Mouse (Mus musculus): Measurements from ENCODE around the gene Cluap1. TPM values are rescaled to one million over a fixed set of nuclear protein-coding genes. Genes with fewer than 3 reads are reported as not detected.

Cluap1 gene
- total and polyA plus RNA-seq, 3 experiments: 4.9 to 10.9 (median 9.7) TPM

GRCm38 (mm10) chr16:3923966-3924365 lies 15.4 kb downstream of the Cluap1 start:
- Histone ChIP-seq H3K36me3 (ENCODE audit: control insufficient read depth, insufficient read depth, low read length) (no peaks in the 10 kb centered on the region), H3K27ac (no peak overlapping the region), H3K27me3 (ENCODE audit: control insufficient read depth, insufficient read depth, low read length) (no peaks in the 10 kb centered on the region), H3K4me1 (ENCODE audit: control insufficient read depth, insufficient read depth, low read length) (no peaks in the 10 kb centered on the region), H3K9ac (ENCODE audit: low read depth, low read length) (no peak overlapping the region), H3K4me3 (no peak overlapping the region), H3K79me2 (replicated peaks; ENCODE audit: control insufficient read depth, insufficient read depth, low read length) (no peaks in the 10 kb centered on the region)
- TF ChIP-seq EP300 (IDR thresholded peaks at IDR 0.05; ENCODE audit: insufficient read depth, low read depth, low read length) (no peak), CTCF (IDR thresholded peaks at IDR 0.05) (no peak), POLR2A (IDR thresholded peaks at IDR 0.05; ENCODE audit: insufficient read depth, low read depth, low read length) (no peak)
- no peak for DNase-seq
- 93% methylated on average over 4 of the region's 4 CpGs for WGBS
- intact Hi-C loops (cut with DNase I): no loop called here

GRCm38 (mm10) chr16:3928582-3928981 lies 20.0 kb downstream of the Cluap1 start:
- TF ChIP-seq EP300 (IDR thresholded peaks at IDR 0.05; ENCODE audit: insufficient read depth, low read depth, low read length): no peak
- TF ChIP-seq POLR2A (IDR thresholded peaks at IDR 0.05; ENCODE audit: insufficient read depth, low read depth, low read length): no peak
- TF ChIP-seq CTCF (IDR thresholded peaks at IDR 0.05): no peak
- no peak overlapping the region for H3K4me3 ChIP-seq
- no peaks in the 10 kb centered on the region for H3K27me3 ChIP-seq (ENCODE audit: control insufficient read depth, insufficient read depth, low read length)
- 26% methylated on average over 1 of the region's 1 CpGs for WGBS
- no peaks in the 10 kb centered on the region for H3K4me1 ChIP-seq (ENCODE audit: control insufficient read depth, insufficient read depth, low read length)
- H3K79me2 ChIP-seq (replicated peaks; ENCODE audit: control insufficient read depth, insufficient read depth, low read length): no peaks in the 10 kb centered on the region
- no peak overlapping the region for H3K27ac ChIP-seq
- H3K36me3 ChIP-seq (ENCODE audit: control insufficient read depth, insufficient read depth, low read length): no peaks in the 10 kb centered on the region
- DNase-seq: no peak
- intact Hi-C loops (cut with DNase I): no loop called here
- H3K9ac ChIP-seq (ENCODE audit: low read depth, low read length): no peak overlapping the region

- Histone ChIP-seq H3K4me3 (no peak overlapping the region), H3K79me2 (replicated peaks; ENCODE audit: control insufficient read depth, insufficient read depth, low read length) (no peaks in the 10 kb centered on the region), H3K4me1 (ENCODE audit: control insufficient read depth, insufficient read depth, low read length) (no peaks in the 10 kb centered on the region), H3K27ac (no peak overlapping the region), H3K27me3 (ENCODE audit: control insufficient read depth, insufficient read depth, low read length) (no peaks in the 10 kb centered on the region), H3K36me3 (ENCODE audit: control insufficient read depth, insufficient read depth, low read length) (no peaks in the 10 kb centered on the region), H3K9ac (ENCODE audit: low read depth, low read length) (no peak overlapping the region)
- WGBS: 58% methylated on average over 7 of the region's 7 CpGs
- DNase-seq: peak in 1 of 2 experiments; percentile 49
- intact Hi-C loops (cut with DNase I): no loop called here
- TF ChIP-seq POLR2A (IDR thresholded peaks at IDR 0.05; ENCODE audit: insufficient read depth, low read depth, low read length) (no peak), EP300 (IDR thresholded peaks at IDR 0.05; ENCODE audit: insufficient read depth, low read depth, low read length) (no peak), CTCF (IDR thresholded peaks at IDR 0.05) (no peak)
Observed at GRCm38 (mm10) chr16:3929151-3929550, 20.6 kb downstream of the Cluap1 start.

GRCm38 (mm10) chr16:3933536-3933935 lies 24.9 kb downstream of the Cluap1 start:
- H3K36me3 ChIP-seq (ENCODE audit: control insufficient read depth, insufficient read depth, low read length): no peaks in the 10 kb centered on the region
- H3K4me1 ChIP-seq (ENCODE audit: control insufficient read depth, insufficient read depth, low read length): no peaks in the 10 kb centered on the region
- H3K79me2 ChIP-seq (replicated peaks; ENCODE audit: control insufficient read depth, insufficient read depth, low read length): no peaks in the 10 kb centered on the region
- no peak overlapping the region for H3K4me3 ChIP-seq
- H3K27ac ChIP-seq: no peak overlapping the region
- 90% methylated on average over 6 of the region's 6 CpGs for WGBS
- intact Hi-C loops (cut with DNase I): no loop called here
- no peak for DNase-seq
- no peak for TF ChIP-seq CTCF (IDR thresholded peaks at IDR 0.05)
- no peak for TF ChIP-seq POLR2A (IDR thresholded peaks at IDR 0.05; ENCODE audit: insufficient read depth, low read depth, low read length)
- no peak for TF ChIP-seq EP300 (IDR thresholded peaks at IDR 0.05; ENCODE audit: insufficient read depth, low read depth, low read length)
- H3K27me3 ChIP-seq (ENCODE audit: control insufficient read depth, insufficient read depth, low read length): no peaks in the 10 kb centered on the region
- no peak overlapping the region for H3K9ac ChIP-seq (ENCODE audit: low read depth, low read length)

GRCm38 (mm10) chr16:3934091-3934490 lies 25.5 kb downstream of the Cluap1 start:
- WGBS: 84% methylated on average over 1 of the region's 1 CpGs
- intact Hi-C loops (cut with DNase I): no loop called here
- Histone ChIP-seq H3K4me3 (no peak overlapping the region), H3K27me3 (ENCODE audit: control insufficient read depth, insufficient read depth, low read length) (no peaks in the 10 kb centered on the region), H3K79me2 (replicated peaks; ENCODE audit: control insufficient read depth, insufficient read depth, low read length) (no peaks in the 10 kb centered on the region), H3K9ac (ENCODE audit: low read depth, low read length) (no peak overlapping the region), H3K27ac (no peak overlapping the region), H3K36me3 (ENCODE audit: control insufficient read depth, insufficient read depth, low read length) (no peaks in the 10 kb centered on the region), H3K4me1 (ENCODE audit: control insufficient read depth, insufficient read depth, low read length) (no peaks in the 10 kb centered on the region)
- DNase-seq: no peak
- TF ChIP-seq EP300 (IDR thresholded peaks at IDR 0.05; ENCODE audit: insufficient read depth, low read depth, low read length): no peak

- no peak for DNase-seq
- Histone ChIP-seq H3K9ac (ENCODE audit: low read depth, low read length) (no peak overlapping the region), H3K27me3 (ENCODE audit: control insufficient read depth, insufficient read depth, low read length) (no peaks in the 10 kb centered on the region), H3K36me3 (ENCODE audit: control insufficient read depth, insufficient read depth, low read length) (no peaks in the 10 kb centered on the region), H3K4me1 (ENCODE audit: control insufficient read depth, insufficient read depth, low read length) (no peaks in the 10 kb centered on the region), H3K27ac (no peak overlapping the region), H3K4me3 (no peak overlapping the region), H3K79me2 (replicated peaks; ENCODE audit: control insufficient read depth, insufficient read depth, low read length) (no peaks in the 10 kb centered on the region)
- intact Hi-C loops (cut with DNase I): no loop called here
- 70% methylated on average over 4 of the region's 4 CpGs for WGBS
- TF ChIP-seq POLR2A (IDR thresholded peaks at IDR 0.05; ENCODE audit: insufficient read depth, low read depth, low read length): no peak
- no peak for TF ChIP-seq EP300 (IDR thresholded peaks at IDR 0.05; ENCODE audit: insufficient read depth, low read depth, low read length)
- TF ChIP-seq CTCF (IDR thresholded peaks at IDR 0.05): no peak
Observed at GRCm38 (mm10) chr16:3934701-3935100, 26.1 kb downstream of the Cluap1 start.
